Mouse (Mus musculus) lung, postnatal 0 days (tissue): ENCODE results near the gene Mipol1. TPM values are rescaled to one million over a fixed set of nuclear protein-coding genes. Genes with fewer than 3 reads are reported as not detected.
"Not testable (repeated sequence)": the region's sequence is repeated elsewhere in the genome, so short reads cannot be mapped to it uniquely, and the experiment has no call there.

Experiments
- ATAC-seq: fragments of 200-750 bp; cut with Nextera tagmentation; 2 replicates; pipeline ENCODE4 v1.8.0; 2017; ENCODE audit warnings: moderate library complexity
- DNase-seq: peaks from one replicate; pipeline ENCODE4 v3.0.0-alpha.2; 2016; ENCODE audit warnings: low spot score
- H3K27ac ChIP-seq: fragments of 300-500 bp; sonication (generic); 2 replicates; pipeline ENCODE4 v1.5.1; 2014; ENCODE audit warnings: antibody characterized with exemption, mild to moderate bottlenecking, low read length, mixed read lengths
- H3K27me3 ChIP-seq: fragments of 300-500 bp; sonication (generic); replicated peaks from 2 replicates; pipeline ENCODE4 v1.6.1; 2014; ENCODE audit warnings: low read length, mixed read lengths; ENCODE audit not compliant: insufficient read depth
- H3K36me3 ChIP-seq: fragments of 300-500 bp; sonication (generic); 2 replicates; pipeline ENCODE4 v1.6.1; 2014; ENCODE audit warnings: low read length, mixed read lengths; ENCODE audit not compliant: insufficient read depth
- H3K4me1 ChIP-seq: fragments of 300-500 bp; sonication (generic); 2 replicates; pipeline ENCODE4 v1.6.1; 2014; ENCODE audit warnings: antibody characterized with exemption, low read depth, low read length, mixed read lengths; ENCODE audit not compliant: insufficient read depth
- H3K4me2 ChIP-seq: fragments of 300-500 bp; sonication (generic); replicated peaks from 2 replicates; pipeline ENCODE4 v1.6.1; 2014; ENCODE audit warnings: low read depth, mild to moderate bottlenecking, low read length, moderate library complexity, mixed read lengths
- H3K4me3 ChIP-seq: fragments of 300-500 bp; sonication (generic); 2 replicates; pipeline ENCODE4 v1.5.1; 2014; ENCODE audit warnings: low read depth, low read length
- H3K9ac ChIP-seq: fragments of 300-500 bp; sonication (generic); replicated peaks from 2 replicates; pipeline ENCODE4 v1.6.1; 2014; ENCODE audit warnings: low read depth, mild to moderate bottlenecking
- H3K9me3 ChIP-seq: fragments of 300-500 bp; sonication (generic); 2 replicates; pipeline ENCODE4 v1.6.1; 2016; ENCODE audit warnings: low read length, mixed read lengths
- CTCF ChIP-seq: IDR thresholded peaks from 2 replicates; pipeline ENCODE4 v1.5.1; 2016; ENCODE audit warnings: antibody characterized with exemption, mild to moderate bottlenecking
- EP300 ChIP-seq: IDR thresholded peaks from 2 replicates; pipeline ENCODE4 v1.6.1; 2016; ENCODE audit warnings: antibody characterized with exemption, mild to moderate bottlenecking, control low read depth
- WGBS: fragments of 180-500 bp; shearing (Covaris S2); extraction: QIAGEN DNeasy Blood & Tissue Kit; methylation state at CpG from one replicate; pipeline ENCODE4 v1.1.7; 2014; 5-methylcytosine and 5-hydroxymethylcytosine counted together
- polyA plus RNA-seq: library from polyadenylated mRNA; unstranded; fragments of >200 nt; fragmentation: Nextera tagmentation; extraction: Ambion mirVana; gene quantifications from 2 replicates; pipeline ENCODE4 v1.2.1, GENCODE M21; 2015

Mipol1 gene
- polyA plus RNA-seq, 1 experiment from 2014 or later = 6.4 TPM

DNA sequence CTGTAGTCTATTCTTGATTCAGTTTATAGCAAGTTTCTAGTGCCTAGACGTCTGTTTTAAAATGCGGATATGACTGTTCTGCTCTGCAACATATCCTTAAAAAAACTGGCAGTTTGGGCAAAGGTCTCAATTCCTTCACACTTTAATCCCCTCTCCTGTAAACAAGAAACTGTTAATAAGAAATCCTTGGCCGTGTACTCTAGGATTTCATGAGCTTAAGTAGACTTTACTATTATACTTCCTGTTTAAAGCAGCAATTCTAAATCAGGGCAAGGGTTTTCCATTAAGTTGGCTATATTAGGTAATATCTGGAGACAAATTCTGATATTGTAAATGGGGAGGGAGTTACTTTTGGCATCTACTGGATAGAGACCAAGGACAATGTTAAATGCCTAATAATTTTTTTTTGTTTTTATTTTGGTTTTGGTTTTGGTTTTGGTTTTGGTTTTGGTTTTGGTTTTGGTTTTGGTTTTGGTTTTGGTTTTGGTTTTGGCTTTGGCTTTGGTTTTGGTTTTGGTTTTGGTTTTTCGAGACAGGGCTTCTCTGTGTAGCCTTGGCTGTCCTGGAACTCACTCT, 25.9 kb upstream of the Mipol1 start:
- no peaks in the 10 kb centered on the region for H3K36me3 ChIP-seq
- no peak overlapping the region for H3K9ac ChIP-seq
- DNase-seq (no peak), ATAC-seq (no peak)
- no peaks in the 10 kb centered on the region for H3K27me3 ChIP-seq
- TF ChIP-seq EP300 = no peak
- no peak for TF ChIP-seq CTCF
- no peak overlapping the region for H3K4me2 ChIP-seq
- no peak overlapping the region for H3K27ac ChIP-seq
- 75% methylated on average over 4 of the region's 4 CpGs for WGBS
- H3K4me3 ChIP-seq = no peak overlapping the region
- H3K9me3 ChIP-seq = no peaks in the 10 kb centered on the region
- H3K4me1 ChIP-seq = no peaks in the 10 kb centered on the region

DNA sequence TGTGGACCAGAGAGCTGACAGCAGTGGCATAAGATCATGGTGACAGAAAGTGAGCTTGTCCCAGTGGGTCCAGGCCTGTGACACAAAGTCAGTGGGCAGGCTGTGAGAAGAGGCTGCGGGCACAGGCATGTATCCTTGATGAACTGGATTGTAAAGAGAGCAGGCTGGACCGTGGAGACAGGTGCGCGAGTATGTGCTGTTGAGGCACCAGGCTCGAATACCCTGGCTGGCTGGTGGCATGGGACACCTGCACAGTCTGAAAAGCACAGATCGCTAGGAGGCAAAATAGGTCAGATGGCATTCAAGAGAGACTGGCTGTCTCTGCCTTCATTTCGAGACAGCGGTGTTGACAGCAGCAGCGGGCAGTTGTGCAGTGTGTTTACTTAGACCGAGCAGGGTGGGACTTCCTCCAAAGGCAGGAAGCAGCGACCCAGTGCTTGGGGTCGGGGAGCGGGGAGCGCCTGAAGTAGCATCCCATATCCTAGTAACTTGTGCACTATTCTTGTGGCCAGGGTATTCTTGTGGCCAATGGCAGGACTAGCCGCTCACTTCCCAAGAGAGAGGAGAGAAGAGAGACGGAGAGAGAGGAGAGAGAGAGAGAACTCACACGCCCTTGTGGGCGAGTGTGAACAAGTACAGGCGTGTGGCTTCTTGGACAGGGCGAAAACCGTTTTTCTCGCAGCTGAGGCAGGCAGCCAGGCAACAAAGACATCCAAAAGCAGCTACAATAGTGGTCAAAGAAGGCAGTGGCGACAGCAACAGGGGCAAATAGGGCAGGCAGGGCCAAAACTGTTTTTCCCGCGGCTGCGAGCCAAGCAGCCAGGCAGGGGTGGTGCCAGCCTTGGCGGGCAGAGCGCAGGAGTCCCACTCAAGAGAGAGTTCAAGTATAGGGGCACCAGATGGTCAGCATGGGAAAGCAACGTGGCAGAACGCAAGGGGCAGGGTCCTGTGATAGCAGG, 18.6 kb upstream of the Mipol1 start:
- Histone ChIP-seq H3K4me1 (no peaks in the 10 kb centered on the region; the same call in 1 of the 2 replicates), H3K4me2 (peak overlapping the region; percentile 83), H3K9ac (0 out of 2 replicates have a peak overlapping the region, but pooled peaks have one; percentile 26), H3K27ac (no peak overlapping the region), H3K36me3 (no peaks in the 10 kb centered on the region), H3K27me3 (no peaks in the 10 kb centered on the region), H3K9me3 (no peaks in the 10 kb centered on the region), H3K4me3 (peak overlapping the region; percentile 44)
- WGBS = 4% methylated on average over 30 of the region's 30 CpGs
- ATAC-seq (peak; percentile 75), DNase-seq (peak; percentile 39)
- no peak for TF ChIP-seq CTCF
- no peak for TF ChIP-seq EP300

DNA sequence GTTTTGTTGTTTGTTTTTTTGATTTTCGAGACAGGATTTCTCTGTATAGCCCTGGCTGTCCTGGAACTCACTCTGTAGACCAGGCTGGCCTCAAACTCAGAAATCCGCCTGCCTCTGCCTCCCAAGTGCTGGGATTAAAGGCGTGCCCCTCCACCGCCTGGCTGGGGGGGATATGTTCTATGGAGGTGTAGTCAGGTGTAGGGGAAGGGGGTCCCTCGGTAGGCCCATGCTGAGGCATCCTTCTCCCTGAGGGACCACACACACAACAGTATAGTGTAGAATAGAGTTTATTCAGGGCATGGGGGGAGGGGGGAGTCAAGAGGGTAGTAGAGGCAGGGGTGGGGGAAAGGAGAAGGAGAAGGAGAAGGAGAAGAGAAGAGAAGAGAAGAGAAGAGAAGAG, 17.8 kb upstream of the Mipol1 start:
- not testable (repeated sequence) for H3K27me3 ChIP-seq, H3K9ac ChIP-seq, DNase-seq, H3K4me2 ChIP-seq, H3K4me1 ChIP-seq, H3K27ac ChIP-seq, ATAC-seq, H3K36me3 ChIP-seq, H3K9me3 ChIP-seq, H3K4me3 ChIP-seq
- 70% methylated on average over 5 of the region's 5 CpGs for WGBS

GRCm38 (mm10) chr12:57226411-57226810, 3.8 kb upstream of the Mipol1 start:
- no peak overlapping the region for H3K4me2 ChIP-seq
- no peaks in the 10 kb centered on the region for H3K36me3 ChIP-seq
- ATAC-seq (no peak), DNase-seq (no peak)
- TF ChIP-seq CTCF (no peak), EP300 (no peak)
- H3K27ac ChIP-seq = no peak overlapping the region
- H3K9me3 ChIP-seq = no peaks in the 10 kb centered on the region
- 81% methylated on average over 9 of the region's 9 CpGs for WGBS
- no peaks in the 10 kb centered on the region; the same call in 1 of the 2 replicates for H3K4me1 ChIP-seq
- no peak overlapping the region for H3K4me3 ChIP-seq
- H3K27me3 ChIP-seq = no peaks in the 10 kb centered on the region
- H3K9ac ChIP-seq = no peak overlapping the region

DNA sequence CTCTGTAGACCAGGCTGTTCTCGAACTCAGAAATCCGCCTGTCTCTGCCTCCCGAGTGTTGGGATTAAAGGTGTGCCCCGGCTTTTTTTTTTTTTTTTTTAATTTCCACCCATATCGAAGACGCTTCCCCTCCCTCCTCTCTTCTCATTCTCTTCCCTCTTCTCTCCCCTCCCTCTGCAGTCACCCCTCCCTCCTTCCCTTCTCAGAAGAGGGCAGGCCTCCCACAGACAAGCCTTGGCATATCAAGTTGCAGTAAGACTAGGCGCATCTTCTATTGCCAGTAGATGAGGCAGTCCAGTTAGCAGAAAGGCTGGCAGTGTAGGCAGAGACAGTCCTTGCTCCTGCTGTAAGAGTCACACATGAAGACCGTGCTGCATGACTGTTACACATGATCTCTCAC, 2.5 kb upstream of the Mipol1 start:
- TF ChIP-seq CTCF (no peak), EP300 (no peak)
- DNase-seq (no peak), ATAC-seq (no peak)
- no peak overlapping the region for H3K4me3 ChIP-seq
- H3K4me2 ChIP-seq = no peak overlapping the region
- no peaks in the 10 kb centered on the region for H3K36me3 ChIP-seq
- H3K4me1 ChIP-seq = no peaks in the 10 kb centered on the region; the same call in 1 of the 2 replicates
- H3K27me3 ChIP-seq = no peaks in the 10 kb centered on the region
- H3K9me3 ChIP-seq = no peaks in the 10 kb centered on the region
- H3K27ac ChIP-seq = no peak overlapping the region
- H3K9ac ChIP-seq = no peak overlapping the region
- WGBS = 82% methylated on average over 4 of the region's 8 CpGs

DNA sequence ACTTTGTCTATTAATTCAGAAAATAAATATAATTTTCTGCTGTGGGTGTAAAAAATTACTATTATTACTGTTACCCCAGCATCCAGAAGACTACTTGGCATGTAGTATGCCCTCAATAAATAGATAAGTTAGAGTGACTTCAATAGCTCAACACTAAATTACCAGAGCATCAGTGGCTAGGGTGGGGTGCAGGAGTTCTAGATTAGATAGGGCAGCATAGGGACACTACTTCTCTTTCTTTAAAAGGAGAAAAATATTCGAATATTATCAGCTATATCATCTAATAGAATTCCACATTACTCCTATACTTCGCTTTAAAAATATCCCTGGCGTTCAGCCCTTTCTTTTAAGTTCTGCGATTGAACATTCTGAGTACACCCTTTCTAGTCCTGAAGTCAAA, 524 bp upstream of the Mipol1 start:
- Histone ChIP-seq H3K27ac (peak overlapping the region; percentile 94; the same call in 1 of the 2 replicates), H3K27me3 (no peaks in the 10 kb centered on the region), H3K36me3 (no peaks in the 10 kb centered on the region), H3K9me3 (no peaks in the 10 kb centered on the region), H3K4me2 (peak overlapping the region; percentile 76), H3K4me1 (no peaks in the 10 kb centered on the region; the same call in 1 of the 2 replicates), H3K9ac (0 out of 2 replicates have a peak overlapping the region, but pooled peaks have one; percentile 29), H3K4me3 (peak overlapping the region; percentile 74)
- TF ChIP-seq EP300 = no peak
- TF ChIP-seq CTCF = no peak
- DNase-seq (no peak), ATAC-seq (no peak)
- WGBS = 19% methylated on average over 4 of the region's 4 CpGs
